Mouse (Mus musculus): Measurements from ENCODE around the gene Prph.

Prph gene

GRCm38 (mm10) chr15:99098493-99098861, 43.5 kb downstream of the Prph start:
- no peak for DNase-seq (ENCODE audit: low spot score)

DNA sequence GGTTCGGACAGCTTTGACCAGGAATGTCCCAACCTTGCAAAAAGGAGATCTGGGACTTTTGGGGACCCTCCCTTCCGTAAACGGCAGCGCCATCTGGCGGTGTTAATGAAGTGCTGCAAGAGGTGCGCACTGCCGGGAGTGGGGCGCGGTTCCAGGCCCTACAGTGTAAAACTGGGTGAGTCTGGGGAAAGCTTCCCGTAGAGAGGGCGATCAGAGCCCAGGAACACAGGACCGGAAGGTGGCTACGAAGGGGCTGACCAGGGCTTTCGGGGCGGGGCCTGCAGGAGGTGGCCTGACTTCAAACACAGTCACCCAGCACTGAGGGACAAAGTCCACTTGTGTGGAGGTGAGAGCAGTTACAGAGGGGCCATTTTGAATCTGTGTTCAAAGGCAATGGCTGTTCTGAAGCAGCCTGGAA, 44.2 kb downstream of the Prph start:
- peak; percentile 45 for DNase-seq (ENCODE audit: low spot score)

- DNase-seq (ENCODE audit: low spot score), result no peak
Observed at GRCm38 (mm10) chr15:99099984-99100383, 45.0 kb downstream of the Prph start.

- DNase-seq (ENCODE audit: low spot score), result no peak
Observed at GRCm38 (mm10) chr15:99105238-99105637, 50.3 kb downstream of the Prph start.

DNA sequence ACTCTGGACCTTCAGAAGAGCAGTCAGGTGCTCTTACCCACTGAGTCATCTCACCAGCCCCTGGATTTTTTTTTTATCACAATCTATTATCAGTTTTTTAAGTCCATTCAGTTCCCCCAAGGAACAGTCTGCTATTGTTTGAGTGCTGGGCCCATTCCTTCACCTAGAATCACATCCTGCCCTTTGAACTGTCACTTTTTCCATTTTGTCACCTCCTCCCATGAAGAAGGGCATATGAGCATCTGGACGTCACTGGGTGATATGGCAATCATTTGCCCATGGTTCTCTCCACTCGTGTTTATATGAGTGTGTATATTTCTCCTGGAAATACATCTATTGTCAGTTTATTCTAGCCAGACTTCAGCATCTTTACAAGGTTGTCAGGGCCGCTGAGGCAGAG, 52.9 kb downstream of the Prph start:
- no peak for DNase-seq (ENCODE audit: low spot score)

All from adipocyte (in vitro differentiated cells).